Mouse (Mus musculus) WW6 (cell line): ENCODE results near the gene Adamts4.

Experiments used
- DNase-seq: peaks from one replicate; pipeline ENCODE4 v3.0.0-alpha.2; 2013; ENCODE audit warnings: low read depth, low spot score

Adamts4 gene

DNA sequence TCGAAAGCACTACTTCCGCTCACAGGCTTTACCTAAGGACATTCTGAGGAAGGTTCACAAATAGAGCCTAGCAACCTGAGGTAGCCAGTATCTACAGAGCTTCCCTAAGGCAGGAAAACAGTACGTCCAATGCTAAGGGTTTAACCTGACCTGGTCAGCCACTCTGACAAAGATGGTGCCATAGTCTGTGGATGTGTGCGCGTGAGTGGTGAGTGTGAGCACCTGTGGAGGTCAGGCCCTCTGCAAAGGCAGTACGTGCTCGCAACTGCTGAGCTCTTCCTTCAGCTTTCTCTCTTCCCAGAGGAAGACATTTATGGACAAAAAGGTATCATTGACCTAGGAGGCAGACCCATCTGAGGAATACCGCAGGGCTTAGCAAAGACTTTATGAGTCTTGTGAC, 28.2 kb downstream of the Adamts4 start:
- DNase-seq = no peak

DNA sequence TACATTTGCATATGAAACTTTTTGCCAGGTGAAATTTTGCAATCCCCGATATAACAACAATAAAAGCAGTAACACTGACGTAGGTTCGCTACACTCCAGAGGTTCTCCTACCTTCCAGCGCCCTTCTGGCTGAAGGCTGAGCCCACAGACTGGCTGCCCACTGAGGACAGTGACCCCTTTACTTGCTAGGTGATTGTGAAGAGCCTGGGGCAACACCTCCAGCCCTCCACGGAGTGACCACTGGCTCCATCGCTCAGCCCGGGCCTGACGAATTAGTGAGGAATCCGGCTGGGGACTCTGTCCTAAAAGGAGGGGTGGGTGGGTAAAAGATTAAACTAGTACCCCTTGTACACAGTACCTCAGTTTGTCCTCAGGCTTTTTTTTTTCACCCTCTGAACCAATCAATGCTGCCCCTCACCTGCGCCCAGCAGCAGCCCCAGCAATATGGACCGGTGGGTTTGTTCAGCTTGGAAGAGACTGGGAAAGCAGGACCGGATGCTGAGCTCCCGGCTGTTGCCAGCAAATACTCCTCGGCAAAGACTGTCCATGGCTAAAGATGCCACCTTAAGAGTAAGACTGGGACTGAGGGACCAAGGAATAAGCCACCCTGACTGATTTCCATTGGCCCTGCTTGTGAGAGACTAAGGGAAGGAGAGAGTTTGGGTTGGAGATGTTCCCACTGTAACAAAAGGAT, 28.9 kb downstream of the Adamts4 start:
- no peak for DNase-seq

DNA sequence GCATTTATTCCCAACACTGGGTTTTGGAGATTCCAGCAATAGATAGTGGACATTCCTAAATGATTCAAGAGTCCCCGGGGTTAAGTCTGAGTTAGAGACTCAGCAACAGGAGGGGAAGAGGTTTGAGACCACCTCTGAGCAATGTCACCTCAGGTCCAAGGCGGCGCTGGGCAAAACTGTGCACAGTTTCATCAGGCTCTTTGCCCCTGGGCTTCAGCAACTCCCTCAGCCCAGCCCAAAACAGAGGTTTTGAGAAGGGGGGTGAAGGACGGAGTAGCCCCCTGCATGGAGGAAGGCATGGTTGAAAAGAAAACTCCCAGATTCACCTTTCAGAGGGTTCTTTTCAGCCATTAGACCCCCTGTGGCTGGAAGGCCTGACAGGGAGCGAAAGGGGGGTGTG, 29.5 kb downstream of the Adamts4 start:
- DNase-seq = no peak

DNA sequence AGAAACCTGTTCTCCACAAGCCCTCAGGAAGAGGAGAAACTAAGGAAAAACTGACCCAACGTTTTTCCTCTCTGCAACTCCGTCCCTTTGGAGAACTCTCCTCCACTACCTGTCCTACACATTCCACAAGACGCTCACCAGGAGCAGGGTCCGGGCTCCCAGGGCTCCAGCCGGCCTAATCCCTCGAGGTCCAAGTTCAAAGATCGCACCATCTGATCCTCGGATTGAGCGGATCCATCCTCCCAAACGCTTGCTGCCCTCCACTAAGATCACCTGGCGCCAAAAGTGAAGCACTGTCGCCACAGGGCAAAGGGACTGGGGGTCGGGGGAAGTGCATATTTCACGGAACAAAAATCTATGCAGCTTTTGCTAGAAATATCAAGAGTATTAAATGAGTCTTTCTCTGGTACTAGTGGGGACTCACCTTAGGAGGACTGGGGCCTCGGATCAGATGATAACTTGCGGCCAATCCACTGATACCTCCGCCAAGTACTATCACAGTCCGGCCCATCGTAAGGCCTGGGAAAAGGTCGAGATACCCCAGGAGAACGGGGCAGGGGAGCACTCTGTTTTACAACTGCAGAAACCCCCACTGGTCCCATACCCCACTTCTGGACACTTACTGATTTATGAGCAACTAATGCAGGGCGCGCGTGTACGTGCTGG, 30.2 kb downstream of the Adamts4 start:
- DNase-seq = no peak

DNA sequence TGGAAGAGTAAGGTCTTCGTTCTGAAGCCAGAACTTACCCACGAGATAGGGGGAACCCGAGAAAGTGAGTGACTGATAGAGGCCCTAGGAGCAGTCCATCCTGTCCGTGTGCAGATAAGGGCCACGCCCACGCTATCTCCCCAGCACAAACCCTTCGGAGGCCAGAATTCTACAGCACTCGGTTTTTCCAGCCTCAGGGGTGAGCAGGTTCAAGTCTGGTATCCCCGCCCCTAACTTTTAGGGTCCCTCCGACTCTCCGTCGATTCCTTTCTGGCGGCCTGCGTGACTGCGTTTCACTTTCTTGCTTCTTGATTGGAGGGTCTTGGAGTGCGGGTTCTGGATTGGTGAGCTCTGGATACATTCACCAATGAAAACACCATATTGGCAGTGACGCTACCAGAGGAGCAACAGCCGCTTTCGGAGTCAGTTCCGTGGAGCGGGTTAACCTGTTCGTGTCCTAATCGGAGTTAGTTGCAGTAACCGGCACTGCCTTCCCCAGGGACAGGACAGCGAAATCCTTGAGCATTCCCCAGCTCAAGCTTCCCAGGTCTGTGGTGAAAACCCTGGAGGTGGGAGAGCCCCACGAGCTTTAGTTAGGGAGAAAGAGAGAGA, 30.8 kb downstream of the Adamts4 start, which contains the start of gene Ppox:
Gene Ppox, minus strand, starts transcription at position 271 of the 612 bp plus-strand sequence.
- peak; percentile 87 for DNase-seq

DNA sequence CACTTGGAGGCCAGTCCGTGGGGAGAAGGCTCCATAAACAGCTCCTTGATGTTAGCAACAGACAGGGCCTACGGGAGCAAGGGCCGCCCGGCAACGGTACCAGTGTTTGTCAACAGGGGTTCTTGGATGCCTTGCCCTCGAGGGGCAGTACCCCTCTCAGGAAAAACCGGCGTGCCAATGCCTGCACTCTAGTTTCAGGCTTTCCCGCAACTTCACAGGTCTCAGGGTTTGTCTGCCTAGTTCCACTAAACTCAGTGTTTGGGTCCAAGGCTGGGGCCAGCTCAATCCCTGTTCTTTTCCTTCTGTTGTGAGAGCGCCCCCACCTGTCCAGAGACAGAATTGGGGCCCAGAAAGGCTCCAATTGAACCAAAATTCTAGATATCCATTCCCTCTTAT, 31.3 kb downstream of the Adamts4 start:
- DNase-seq = peak; percentile 50

DNA sequence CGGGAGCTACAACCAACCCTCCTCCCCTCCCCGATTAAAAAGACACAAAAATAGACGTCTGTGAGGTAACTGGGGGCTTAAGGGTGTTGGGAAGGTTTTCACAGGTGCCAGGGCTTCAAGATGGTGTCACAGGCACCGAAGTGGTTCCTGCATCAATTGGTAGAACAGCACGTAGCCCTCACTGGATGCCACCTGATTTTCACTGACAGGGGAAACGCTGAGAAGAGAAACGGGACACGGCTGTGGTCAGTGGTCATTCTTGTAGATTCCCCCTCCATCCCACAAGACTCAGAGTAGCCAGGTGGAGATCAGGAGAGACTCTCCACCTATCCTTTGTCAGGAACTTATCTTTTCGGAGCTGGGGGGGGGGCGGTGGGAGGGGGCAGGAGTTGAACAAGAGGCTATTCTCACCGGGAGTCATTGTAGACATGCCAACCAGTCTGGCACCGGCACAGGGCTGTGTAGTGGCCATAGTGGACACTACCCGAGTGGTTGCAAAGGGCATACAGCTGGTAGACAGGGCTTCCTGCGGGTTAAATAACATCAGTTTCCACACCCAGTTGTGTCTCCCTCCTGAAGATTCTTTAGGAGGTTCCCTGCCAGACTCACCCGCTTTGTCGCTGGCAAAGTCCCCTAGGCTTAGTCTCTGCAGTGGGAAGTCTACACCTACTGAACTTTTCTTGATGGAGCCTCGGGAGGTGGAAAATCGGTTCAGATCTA, 32.0 kb downstream of the Adamts4 start:
- no peak for DNase-seq

DNA sequence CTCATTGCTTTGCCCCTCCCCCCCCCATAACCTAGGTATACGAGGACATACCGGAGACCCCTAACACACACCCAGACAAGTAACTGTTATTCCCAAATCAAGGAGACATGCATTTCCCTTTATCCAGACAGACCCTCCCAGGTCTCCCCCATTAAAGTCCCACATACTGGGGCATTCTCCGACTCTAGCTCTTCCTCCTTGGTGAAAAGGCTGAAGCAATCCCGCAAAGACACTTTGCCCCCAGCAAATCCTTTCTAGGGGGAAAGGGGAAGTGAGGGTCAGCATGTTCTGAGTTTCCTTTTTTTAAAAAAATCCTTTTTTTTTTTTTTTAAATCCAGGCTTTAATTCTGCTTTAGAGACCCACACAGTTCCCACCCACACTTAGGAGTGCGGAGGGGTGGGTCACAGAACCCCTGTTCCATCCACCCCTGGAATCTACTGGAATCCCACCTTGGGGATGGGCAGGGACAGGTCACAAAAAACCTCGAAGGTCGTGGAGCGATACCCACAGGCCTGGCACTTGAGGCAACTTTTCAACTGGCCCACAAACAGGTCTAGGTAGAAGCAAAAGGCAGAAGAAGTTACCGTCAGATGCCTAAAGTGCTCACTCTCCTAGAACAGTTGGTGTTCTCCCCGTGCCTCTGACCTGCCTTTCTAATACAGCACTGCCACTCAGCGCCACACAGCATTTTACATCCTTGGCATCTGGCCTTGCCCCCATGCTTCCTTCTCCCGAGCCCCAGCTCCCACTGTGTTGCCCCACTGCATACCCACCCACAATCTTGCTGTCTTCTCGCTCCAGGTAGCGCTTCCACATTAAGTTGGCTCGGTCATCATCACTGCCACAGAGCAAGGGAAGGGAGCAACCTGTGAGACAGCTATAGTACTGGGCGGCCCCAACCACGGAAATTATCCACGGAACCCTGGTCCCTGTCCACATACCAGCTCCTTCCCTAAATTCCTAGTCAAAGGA, 33.3 kb downstream of the Adamts4 start:
- no peak for DNase-seq

DNA sequence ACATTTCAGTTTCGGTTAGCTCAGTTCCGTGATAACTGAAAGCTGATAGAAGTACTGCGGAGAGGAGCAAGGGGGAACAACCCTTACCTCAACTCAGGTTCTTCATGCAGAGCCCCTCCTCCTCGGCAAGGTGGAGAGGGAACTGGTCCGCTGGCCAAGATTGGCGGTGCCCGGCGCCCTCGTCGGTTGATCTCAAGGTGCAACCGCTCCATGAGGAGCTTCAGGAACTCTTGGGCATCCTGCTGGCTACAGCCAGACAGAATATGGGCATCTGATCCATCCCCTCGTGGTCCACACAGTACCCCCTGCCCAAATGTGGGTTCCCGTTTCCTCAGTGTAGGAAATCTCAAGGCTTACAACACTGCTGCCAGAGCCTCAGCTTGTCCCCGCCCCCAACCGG, 34.3 kb downstream of the Adamts4 start:
- DNase-seq = no peak

DNA sequence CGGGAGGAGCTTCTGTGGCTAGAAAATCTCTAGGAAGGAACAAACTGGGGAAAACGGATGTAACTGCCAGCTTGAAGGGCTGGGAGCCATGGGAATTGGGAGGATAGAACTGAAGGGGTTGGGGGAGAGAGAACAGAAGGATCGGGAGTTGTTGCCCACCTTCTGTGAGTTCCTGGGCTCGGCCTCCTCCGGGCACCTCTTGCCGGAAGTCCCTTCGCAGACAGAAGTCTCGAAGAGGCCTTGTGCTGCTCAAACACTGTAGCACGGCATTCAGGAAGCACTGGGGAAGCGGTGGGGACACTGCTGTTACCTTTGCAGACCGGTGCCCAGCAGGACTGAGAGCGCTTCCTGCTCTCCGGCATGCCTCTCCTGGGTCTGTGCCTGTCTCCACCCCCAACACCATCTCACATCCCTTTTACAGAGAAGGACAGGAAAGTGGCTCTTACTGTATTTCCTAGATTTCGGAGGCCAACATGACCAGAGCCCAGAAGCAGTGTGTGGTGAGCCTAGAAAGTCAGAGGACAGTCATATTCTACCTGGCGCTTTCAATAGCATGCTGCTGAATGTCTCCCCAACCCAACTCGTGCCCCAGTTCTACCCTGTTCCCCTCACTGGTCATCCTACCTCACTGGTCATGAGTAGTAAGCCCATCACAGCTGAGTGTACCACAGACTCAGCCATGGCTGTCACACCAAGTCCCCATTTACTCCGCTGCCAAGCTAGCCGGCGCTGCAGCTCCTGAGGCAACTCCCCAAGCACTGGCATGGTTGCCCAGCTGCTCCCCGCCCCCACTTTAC, 35.1 kb downstream of the Adamts4 start:
- no peak for DNase-seq

DNA sequence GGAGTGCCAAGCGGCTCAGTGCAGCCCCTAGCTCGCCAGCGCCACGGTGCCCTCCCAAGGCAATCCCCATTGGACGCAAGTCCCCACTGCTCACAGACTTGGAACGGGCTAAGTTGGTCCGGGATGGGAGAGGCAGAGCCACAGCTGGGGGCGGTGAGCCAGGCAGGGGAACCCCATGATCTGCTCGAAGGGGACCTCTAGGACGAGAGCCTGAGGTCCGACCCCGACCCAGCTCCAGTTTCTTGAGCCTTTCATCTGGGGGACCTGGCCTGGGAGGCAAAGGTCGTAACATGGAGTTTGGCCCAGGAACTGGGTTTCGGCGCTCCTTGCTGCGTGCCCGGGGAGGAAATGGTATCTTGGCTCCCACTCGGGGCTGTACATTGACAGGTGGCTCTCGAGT, 36.3 kb downstream of the Adamts4 start:
- DNase-seq = no peak

DNA sequence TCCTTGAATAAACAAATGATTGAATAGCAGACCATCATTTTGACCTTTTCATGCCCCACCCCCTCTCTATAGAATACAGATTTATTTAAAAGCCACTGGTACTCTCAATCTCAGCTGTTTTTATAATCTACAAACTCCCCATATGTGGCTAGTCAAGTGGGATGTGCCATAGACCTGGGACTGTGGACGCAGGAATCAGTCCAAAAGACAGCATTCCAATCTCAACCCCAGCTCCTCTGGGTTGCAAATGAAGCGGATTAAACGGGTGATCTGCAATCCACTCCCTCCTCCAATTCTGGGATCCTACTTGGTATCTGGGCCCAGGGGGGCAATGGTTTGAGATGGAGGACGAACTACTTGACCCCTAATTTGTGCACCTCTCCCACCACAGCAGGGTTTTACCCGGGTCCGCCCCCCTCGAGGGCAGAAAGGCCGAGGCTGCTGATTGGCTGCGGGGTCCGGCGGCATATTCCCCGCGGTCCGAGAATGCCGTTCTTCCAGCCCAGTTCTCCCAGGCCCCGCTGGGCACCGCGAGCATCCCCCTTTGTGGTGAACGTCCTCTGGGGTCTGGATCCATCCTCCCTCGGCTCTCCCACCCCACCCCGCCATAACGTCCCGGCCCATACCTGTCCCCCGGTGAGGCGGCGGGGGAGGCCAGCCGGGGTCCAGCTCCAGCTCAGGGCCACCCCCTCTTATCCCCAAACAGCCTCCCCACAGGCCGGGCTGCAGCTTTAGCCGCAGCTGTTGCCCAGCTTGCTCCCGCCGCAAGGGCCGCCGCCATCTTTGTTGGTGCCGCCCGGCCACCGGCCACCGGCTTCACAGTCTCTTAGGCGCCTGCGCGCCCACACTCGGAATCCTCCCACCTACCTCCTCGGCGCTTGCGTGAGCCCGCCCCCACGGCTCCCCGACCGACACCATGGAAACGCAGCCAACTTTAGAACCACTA, 37.2 kb downstream of the Adamts4 start, which contains the start of gene Usp21:
Gene Usp21, minus strand, starts transcription at position 856 of the 946 bp plus-strand sequence.
- DNase-seq = peak; percentile 80

DNA sequence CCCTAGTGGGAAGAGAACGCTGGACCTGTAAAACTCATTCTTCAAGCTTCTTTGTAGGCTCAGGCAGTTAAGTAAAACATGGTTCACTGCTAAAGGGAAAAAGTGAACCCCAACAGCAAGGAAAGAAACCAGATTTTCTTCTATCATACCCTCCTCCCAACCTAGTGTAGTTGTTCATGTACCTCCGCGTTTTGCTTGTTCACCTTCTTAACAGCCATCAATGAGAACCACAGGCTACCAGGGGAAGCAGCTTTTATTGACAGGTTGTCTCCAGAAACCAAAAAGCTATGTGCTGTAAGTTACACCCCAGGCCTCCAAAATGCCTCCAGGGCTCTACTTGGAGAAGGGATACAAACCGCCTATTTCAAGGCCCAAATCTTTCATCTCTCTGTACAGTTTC, 38.1 kb downstream of the Adamts4 start:
- no peak for DNase-seq

DNA sequence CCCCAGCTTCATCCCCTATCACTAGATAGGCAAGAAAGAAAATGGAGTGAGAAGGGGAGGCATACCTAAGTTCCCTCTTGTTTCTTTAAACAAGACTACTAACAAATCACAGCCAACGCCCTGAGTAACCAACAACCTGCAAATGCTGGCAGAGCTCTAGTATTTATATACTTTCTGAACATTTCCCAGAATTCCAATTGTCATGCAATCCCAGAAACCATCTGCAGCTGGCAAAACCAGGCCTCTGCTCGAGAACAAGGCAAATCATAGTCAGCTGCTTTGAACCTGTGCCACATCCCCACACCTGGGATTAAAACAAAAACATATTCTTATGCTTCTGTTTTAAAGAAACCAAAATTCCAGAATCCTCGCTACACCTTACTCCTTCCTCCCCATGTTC, 43.1 kb downstream of the Adamts4 start:
- no peak for DNase-seq

DNA sequence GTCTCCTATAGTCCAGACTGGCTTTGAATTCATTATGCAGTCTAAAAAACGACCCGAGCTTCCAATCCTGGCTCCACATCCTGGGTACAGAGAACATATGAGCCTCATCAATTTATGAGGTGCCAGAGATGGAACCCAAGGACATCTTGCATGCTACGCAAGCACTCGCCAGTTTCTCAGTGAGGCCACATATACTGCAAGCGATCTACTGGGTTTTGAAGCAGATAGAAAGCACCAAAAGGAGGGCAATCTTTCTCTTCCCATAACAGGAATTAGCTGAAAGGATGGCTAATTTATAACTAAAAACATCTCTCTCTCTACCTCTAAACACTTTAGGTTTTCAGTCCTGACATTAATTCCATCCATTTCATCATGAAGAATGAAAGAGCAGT, 43.7 kb downstream of the Adamts4 start:
- no peak for DNase-seq

DNA sequence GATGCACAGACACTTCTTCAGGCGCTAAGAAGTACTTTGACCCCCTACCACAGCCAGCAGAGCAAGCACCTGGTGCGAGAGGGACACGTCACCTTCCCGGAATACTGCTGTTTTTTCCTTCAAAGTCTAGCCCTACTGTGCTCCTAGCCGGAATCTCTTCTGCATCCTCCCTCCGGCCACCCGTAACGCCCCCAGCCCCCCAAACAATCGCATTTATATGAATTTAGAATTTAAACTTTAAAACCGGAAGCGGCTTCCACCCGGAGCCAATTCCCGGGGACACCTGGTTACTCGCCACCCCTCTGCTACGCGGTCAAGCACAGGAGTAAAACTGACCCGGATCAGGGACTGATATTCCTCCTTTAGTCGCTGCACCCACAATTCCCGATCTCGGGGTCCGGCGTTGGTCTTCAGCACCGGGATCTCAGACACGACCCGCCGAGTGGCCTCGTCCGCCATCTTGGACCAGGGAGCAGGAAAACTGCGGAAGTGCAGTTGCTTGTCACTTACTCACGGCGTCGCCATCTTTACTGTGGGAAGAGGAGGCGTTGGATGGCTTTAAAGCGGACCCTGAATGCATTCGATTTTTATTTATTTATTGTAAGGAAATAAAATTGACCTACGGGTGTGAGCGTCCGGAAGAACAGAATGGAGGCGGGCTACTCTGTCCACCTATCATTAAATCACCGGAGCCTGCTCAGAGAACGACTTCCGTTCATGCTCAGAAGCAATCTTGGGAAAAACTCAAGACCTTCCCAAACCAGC, 44.3 kb downstream of the Adamts4 start, which contains the start of gene Ufc1:
Gene Ufc1, minus strand, starts transcription at position 727 of the 765 bp plus-strand sequence.
- DNase-seq = peak; percentile 61

DNA sequence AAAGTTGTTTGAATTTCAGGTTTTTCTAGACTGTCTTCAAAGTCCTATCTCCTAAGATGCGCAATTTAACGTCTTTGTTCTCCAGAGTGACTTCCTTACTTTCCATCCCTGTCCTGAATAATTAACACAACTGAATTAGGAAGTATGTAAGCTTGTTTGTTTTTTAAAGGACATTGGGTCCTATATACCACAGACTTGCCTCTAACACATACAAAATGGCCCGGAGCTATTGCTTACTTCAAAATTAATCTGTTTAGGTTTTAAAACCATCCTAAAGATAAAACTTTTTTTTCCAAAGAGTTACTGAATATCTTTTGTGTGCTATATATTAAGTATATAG, 44.8 kb downstream of the Adamts4 start:
- no peak for DNase-seq

DNA sequence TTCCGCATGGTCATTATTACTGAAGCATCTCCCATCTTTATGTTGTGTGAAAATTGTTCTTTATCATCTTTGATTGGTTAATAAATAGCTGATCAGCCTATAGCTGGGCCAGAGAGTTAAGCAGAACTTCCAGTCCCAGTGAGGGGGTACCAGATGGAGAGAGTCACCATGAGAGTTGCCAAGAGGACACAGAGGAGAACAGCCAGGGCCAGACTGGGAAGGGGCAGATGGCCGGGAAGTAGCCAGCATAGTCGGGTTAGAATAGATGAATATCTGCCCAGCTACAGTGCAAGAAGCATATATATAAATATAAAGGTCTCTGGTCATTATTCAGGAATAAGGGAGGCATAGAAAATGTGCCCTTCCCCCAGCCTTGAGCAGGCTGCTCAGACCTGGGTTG, 48.0 kb downstream of the Adamts4 start:
- DNase-seq = no peak
